Mouse (Mus musculus) 3T3-L1 (cell line): ENCODE measurements at regions not wholly inside any gene's neighbourhood (a gene's known extent, or its start where the extent isn't known, plus 50 kb on each side); places are given as distances from the start of the nearest gene placed in this dataset.

Experiments
- DNase-seq: peaks from one replicate; pipeline ENCODE4 v3.0.0-alpha.2; 2015; ENCODE audit warnings: low read depth, low spot score

GRCm38 (mm10) chr2:128301709-128302108 is 175.9 kb downstream of the Bcl2l11 start:
- DNase-seq = no peak

GRCm38 (mm10) chr2:128304063-128304712 is 178.3 kb downstream of the Bcl2l11 start:
- DNase-seq = no peak

GRCm38 (mm10) chr2:128306693-128307092 is 180.9 kb downstream of the Bcl2l11 start:
- no peak for DNase-seq

GRCm38 (mm10) chr2:128309541-128310030 is 183.7 kb downstream of the Bcl2l11 start:
- no peak for DNase-seq

- peak; percentile 95 for DNase-seq
Measured at GRCm38 (mm10) chr2:128310081-128310480, 184.2 kb downstream of the Bcl2l11 start.

- no peak for DNase-seq
Measured at GRCm38 (mm10) chr2:128312084-128312594, 186.3 kb downstream of the Bcl2l11 start.

- peak; percentile 52 for DNase-seq
Measured at GRCm38 (mm10) chr2:128312659-128313581, 187.1 kb downstream of the Bcl2l11 start.

GRCm38 (mm10) chr2:128313582-128313918 is 187.7 kb downstream of the Bcl2l11 start:
- DNase-seq = peak; percentile 57

- DNase-seq = no peak
Measured at GRCm38 (mm10) chr2:128313948-128314347, 188.1 kb downstream of the Bcl2l11 start.

- DNase-seq = no peak
Measured at GRCm38 (mm10) chr2:128316516-128316915, 190.7 kb downstream of the Bcl2l11 start.

- DNase-seq = no peak
Measured at GRCm38 (mm10) chr2:128318266-128318665, 192.4 kb downstream of the Bcl2l11 start.

GRCm38 (mm10) chr2:128318956-128319355 is 193.1 kb downstream of the Bcl2l11 start:
- peak; percentile 87 for DNase-seq

GRCm38 (mm10) chr2:128321475-128321874 is 195.6 kb downstream of the Bcl2l11 start:
- DNase-seq = no peak

- DNase-seq = peak; percentile 96
Measured at GRCm38 (mm10) chr2:128324256-128325096, 198.6 kb downstream of the Bcl2l11 start.

- no peak for DNase-seq
Measured at GRCm38 (mm10) chr2:128325097-128325421, 199.2 kb downstream of the Bcl2l11 start.

GRCm38 (mm10) chr2:128325456-128325855 is 199.6 kb downstream of the Bcl2l11 start:
- no peak for DNase-seq

- no peak for DNase-seq
Measured at GRCm38 (mm10) chr2:128330833-128331232, 205.0 kb downstream of the Bcl2l11 start.

- DNase-seq = no peak
Measured at GRCm38 (mm10) chr2:128331275-128331674, 205.4 kb downstream of the Bcl2l11 start.

- DNase-seq = no peak
Measured at GRCm38 (mm10) chr2:128331681-128332080, 205.8 kb downstream of the Bcl2l11 start.

- no peak for DNase-seq
Measured at GRCm38 (mm10) chr2:128333401-128334142, 207.7 kb downstream of the Bcl2l11 start.

GRCm38 (mm10) chr2:128334143-128334470 is 208.3 kb downstream of the Bcl2l11 start:
- no peak for DNase-seq
